Mouse (Mus musculus) olfactory bulb, adult 2 months (tissue): ENCODE measurements around the gene Nek10. TPM values are rescaled to one million over a fixed set of nuclear protein-coding genes. Genes with fewer than 3 reads are reported as not detected.
"Not testable (repeated sequence)": the region's sequence is repeated elsewhere in the genome, so short reads cannot be mapped to it uniquely, and the experiment has no call there.

ENCODE experiments used
- H3K27ac ChIP-seq: fragments of 200-500 bp; 2 replicates; pipeline ENCODE4 v1.5.1; 2012; ENCODE audit warnings: low read depth, low read length; ENCODE audit not compliant: insufficient read depth
- H3K4me1 ChIP-seq: fragments of 200-500 bp; 2 replicates; pipeline ENCODE4 v1.6.1; 2012; ENCODE audit warnings: low read length; ENCODE audit not compliant: control insufficient read depth, insufficient read depth
- H3K4me3 ChIP-seq: fragments of 200-500 bp; 2 replicates; pipeline ENCODE4 v1.5.1; 2012; ENCODE audit warnings: mild to moderate bottlenecking, low read depth, low read length, moderate library complexity; ENCODE audit not compliant: insufficient read depth
- CTCF ChIP-seq: fragments of 200-500 bp; IDR thresholded peaks from 2 replicates; pipeline ENCODE4 v1.5.1; 2012; ENCODE audit warnings: low read depth, mild to moderate bottlenecking, low read length, moderate library complexity; ENCODE audit not compliant: insufficient read depth
- POLR2A ChIP-seq: fragments of 200-500 bp; IDR thresholded peaks from 2 replicates; pipeline ENCODE4 v1.6.1; 2012; ENCODE audit warnings: mild to moderate bottlenecking, low read depth, low read length, moderate library complexity; ENCODE audit not compliant: insufficient read depth
- WGBS: fragments of 180-500 bp; shearing (Covaris S2); methylation state at CpG from one replicate; pipeline ENCODE4 v1.1.7; 2018; 5-methylcytosine and 5-hydroxymethylcytosine counted together
- polyA plus RNA-seq: library from polyadenylated mRNA; stranded (reverse); fragments of >200 nt; gene quantifications from 2 replicates; pipeline ENCODE4 v1.2.4, GENCODE M21; 2012; ENCODE audit warnings: low replicate concordance; ENCODE audit not compliant: missing spikeins, insufficient read depth, insufficient read length

Gene Nek10
- polyA plus RNA-seq, 1 experiment = not detected

DNA sequence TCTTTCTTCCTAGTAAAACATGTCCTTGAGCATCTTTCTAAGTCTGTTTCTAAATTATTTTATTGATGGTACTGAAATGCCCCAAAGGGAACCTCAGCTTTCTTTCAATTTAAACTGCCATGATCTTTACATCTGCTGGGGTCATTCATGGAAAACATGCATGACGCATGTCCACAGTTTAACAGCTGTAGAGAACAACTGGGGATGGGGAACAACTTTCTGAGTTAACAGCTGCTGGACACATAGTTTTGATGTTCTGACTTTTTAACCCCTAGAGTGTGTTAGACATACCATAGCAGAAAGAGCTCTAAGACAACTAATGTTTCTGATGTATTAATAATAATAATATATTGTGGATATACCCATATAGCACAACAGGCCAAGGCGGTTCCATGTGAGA is 211.6 kb downstream of the Nek10 start:
- Histone ChIP-seq H3K4me1 (no peaks in the 10 kb centered on the region), H3K27ac (no peak overlapping the region), H3K4me3 (no peak overlapping the region)
- TF ChIP-seq POLR2A (no peak), CTCF (no peak)
- WGBS = 94% methylated on average over 2 of the region's 2 CpGs

DNA sequence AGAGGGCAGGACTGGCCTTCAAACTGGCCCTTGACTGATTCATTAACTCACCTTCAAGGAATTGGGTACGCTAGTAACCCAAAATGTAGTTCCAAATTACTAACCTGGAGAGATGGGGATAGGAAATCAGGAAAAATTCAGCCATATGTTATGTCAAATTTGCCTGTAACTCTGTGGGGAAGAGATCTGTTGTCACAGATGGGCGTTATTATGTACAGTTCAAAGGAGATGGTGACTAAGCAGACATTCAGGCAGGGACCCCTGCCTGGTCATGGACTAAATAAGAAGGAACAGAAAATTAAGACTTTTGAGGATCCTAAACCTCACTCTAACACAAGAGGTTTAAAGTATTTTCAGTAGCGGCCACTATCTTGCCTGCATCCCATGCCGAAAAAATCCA is 227.4 kb downstream of the Nek10 start:
- H3K4me1 ChIP-seq, H3K4me3 ChIP-seq, H3K27ac ChIP-seq: not testable (repeated sequence)
- WGBS = 91% methylated on average over 4 of the region's 4 CpGs

DNA sequence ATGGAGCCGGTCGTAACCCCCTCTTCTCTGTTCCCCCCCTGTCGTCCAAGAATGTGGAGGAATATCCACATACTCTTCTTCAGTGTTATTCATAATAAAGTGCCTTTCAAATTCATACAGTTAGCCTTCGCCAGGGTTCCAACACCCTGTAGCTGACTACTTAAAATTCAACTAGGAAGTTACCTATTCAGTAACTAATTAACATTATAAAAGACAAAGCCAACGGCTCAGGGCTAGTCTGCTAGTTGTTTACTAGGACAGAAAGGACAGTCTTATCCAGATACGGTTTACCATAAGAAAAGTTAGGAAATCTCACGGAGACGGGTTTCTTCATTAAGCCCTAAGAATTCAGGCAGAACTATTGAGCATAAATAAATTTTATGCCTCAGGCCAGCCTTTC is 231.4 kb downstream of the Nek10 start:
- 66% methylated on average over 8 of the region's 8 CpGs for WGBS
- H3K27ac ChIP-seq = not testable (repeated sequence)

DNA sequence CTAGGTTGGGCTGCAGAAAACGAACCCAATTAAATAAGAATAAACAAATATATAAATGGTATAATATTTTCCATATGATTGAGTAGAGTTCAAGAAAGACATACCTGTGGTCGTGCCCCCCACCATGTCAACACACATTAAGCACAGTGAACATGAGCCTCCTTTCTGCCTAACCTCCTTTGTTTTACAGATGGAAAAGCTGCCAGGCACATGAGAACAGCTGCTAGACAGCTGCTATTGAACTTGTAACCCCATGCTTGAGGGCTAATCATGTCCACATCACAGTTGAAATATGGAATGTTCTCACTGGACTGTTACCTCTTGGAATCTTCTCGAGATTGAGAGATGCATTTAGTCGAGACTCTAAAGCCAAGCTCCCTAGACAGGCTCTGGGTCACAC is 245.0 kb downstream of the Nek10 start:
- Histone ChIP-seq H3K4me3 (no peak overlapping the region), H3K27ac (no peak overlapping the region), H3K4me1 (no peaks in the 10 kb centered on the region)
- 75% methylated on average over 4 of the region's 4 CpGs for WGBS
- no peak for TF ChIP-seq CTCF
- no peak for TF ChIP-seq POLR2A

More for the DNA sequence above, 231.4 kb downstream of the Nek10 start:
- H3K4me1 ChIP-seq, H3K4me3 ChIP-seq: not testable (repeated sequence)

DNA sequence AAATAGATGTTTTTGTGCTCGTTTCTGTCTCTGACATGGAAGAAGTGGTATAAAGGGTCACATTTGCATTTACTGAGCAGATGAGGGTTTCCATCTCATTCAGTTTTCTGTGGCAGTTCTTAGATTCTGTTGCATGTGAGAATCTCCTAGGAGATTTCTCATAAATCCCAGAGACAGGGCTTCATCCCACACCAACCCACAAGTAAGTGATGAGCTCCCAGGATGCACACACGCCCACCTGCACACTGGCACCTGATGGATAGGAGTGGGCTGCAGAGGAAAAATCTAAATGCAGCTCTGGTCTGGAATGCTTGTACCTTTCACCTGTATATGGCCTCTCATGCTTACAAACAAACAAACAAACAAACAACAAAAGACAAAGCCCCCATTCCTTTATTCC is 258.3 kb downstream of the Nek10 start:
- no peak for TF ChIP-seq CTCF
- no peak for TF ChIP-seq POLR2A
- WGBS = 78% methylated on average over 2 of the region's 2 CpGs
- Histone ChIP-seq H3K27ac (no peak overlapping the region), H3K4me1 (no peaks in the 10 kb centered on the region), H3K4me3 (no peak overlapping the region)

Other genes starting within 250 kb of the Nek10 start
- 241 TPM in 1 of 2 replicates, not detected in the other for gene Slc4a7, start 101.1 kb upstream of the Nek10 start, polyA plus RNA-seq